12 mouse cellular contexts compared by ENCODE assay signal in the genomic region with DNA sequence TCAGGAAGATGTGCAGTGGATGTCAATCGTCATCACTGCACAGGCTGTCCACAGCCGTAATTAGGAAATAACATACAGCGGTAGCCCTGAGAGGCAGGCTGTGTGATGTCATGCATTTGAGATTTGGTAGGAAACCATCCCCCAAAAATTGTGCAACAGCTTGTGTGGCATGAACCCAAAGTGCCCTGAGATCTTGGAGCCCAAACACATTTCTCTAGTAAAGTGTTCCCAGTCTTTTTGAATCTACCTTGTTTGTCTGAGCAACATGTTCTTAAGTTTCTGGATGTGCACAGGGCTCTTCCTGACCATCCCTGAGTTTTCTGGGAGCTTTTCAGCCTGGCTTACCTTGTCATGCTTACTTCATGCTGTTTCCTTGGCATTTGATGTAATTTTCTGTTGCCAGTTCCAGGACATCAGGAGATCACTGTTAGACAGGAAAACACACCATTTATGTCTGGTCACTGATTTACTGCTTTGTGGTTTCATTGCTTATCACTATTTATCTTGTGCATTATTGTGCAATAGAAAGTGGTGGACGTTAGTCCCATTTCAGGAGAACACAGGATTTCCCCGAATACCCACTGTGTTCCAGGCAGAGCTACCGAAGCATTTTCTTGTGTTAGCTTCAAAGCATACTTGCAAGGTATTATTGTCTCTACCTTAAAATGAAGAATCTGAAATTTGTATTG. TPM values are rescaled to one million over a fixed set of nuclear protein-coding genes. Genes with fewer than 3 reads are reported as not detected.
DNase-seq lines count a peak whose midpoint lies in the region; ATAC-seq lines count a peak whose summit lies in the region.
"Had no signal": no experiment of that assay in that cellular context is flagged by ENCODE, and none has a peak within 500 bp of the region (broad histone marks: within the 10 kb centered on the region; RNA-seq: fewer than 3 reads in every experiment).

No protein-coding gene starts in this region.

- H3K9ac ChIP-seq in midbrain, embryonic 11.5 days (ENCODE audit: low read length), result no peak overlapping the region
- H3K9ac ChIP-seq: hindbrain, embryonic 13.5 days; limb, embryonic 15.5 days had no signal

- no peak; the same call in 1 of the 2 replicates for ATAC-seq in cerebellum, adult (ENCODE audit: insufficient number of reproducible peaks, low FRiP score, low TSS enrichment)
- peak; percentile 72 for ATAC-seq in common myeloid progenitor, adult 5-6 weeks (replicated peaks; ENCODE audit: low read depth, poor library complexity, severe bottlenecking)
- ATAC-seq in midbrain, embryonic 11.5 days (ENCODE audit: low FRiP score), result no peak
- ATAC-seq: Patski had no signal

- no peak overlapping the region for H3K4me3 ChIP-seq in midbrain, embryonic 11.5 days (ENCODE audit: low read depth, low read length)
- no peak overlapping the region for H3K4me3 ChIP-seq in forebrain, embryonic 10.5 days
- H3K4me3 ChIP-seq: hindbrain, embryonic 13.5 days; limb, embryonic 15.5 days had no signal

- WGBS in midbrain, embryonic 11.5 days, result 94% methylated on average over 6 of the region's 6 CpGs
- WGBS in forebrain, embryonic 10.5 days, result 93% methylated on average over 6 of the region's 6 CpGs

- H3K9me3 ChIP-seq in midbrain, embryonic 11.5 days (ENCODE audit: control insufficient read depth, low read length), result no peaks in the 10 kb centered on the region
- H3K9me3 ChIP-seq in forebrain, embryonic 10.5 days, result no peaks in the 10 kb centered on the region
- H3K9me3 ChIP-seq: hindbrain, embryonic 13.5 days; limb, embryonic 15.5 days had no signal

- no peaks in the 10 kb centered on the region for H3K36me3 ChIP-seq in midbrain, embryonic 11.5 days (ENCODE audit: control insufficient read depth, insufficient read depth, low read length)
- H3K36me3 ChIP-seq in forebrain, embryonic 10.5 days (replicated peaks), result no peaks in the 10 kb centered on the region
- H3K36me3 ChIP-seq: hindbrain, embryonic 13.5 days; limb, embryonic 15.5 days had no signal

- DNase-seq in cerebellum, adult 11 months, result peak; percentile 0
- DNase-seq in adrenal gland, adult 18-20 months (ENCODE audit: low spot score in 2 of 2), result peak; percentile 38 to 49
- peak; percentile 45 for DNase-seq in lung, postnatal 10 days
- no peak for DNase-seq in layer of hippocampus, adult 8-10 months (ENCODE audit: low spot score in 2 of 2)
- DNase-seq in midbrain, embryonic 11.5 days (ENCODE audit: low spot score, missing footprints), result no peak
- no peak for DNase-seq in forebrain, embryonic 10.5 days (ENCODE audit: extremely low spot score, low spot score)
- DNase-seq: gastrocnemius, postnatal 25 days had no signal

- H3K27me3 ChIP-seq in midbrain, embryonic 11.5 days (ENCODE audit: control insufficient read depth, insufficient read depth, low read length), result no peaks in the 10 kb centered on the region
- H3K27me3 ChIP-seq in forebrain, embryonic 10.5 days (ENCODE audit: poor library complexity, severe bottlenecking), result no peaks in the 10 kb centered on the region
- H3K27me3 ChIP-seq: hindbrain, embryonic 13.5 days; limb, embryonic 15.5 days had no signal

- no peak overlapping the region for H3K27ac ChIP-seq in midbrain, embryonic 11.5 days (ENCODE audit: low read depth, low read length)
- H3K27ac ChIP-seq in forebrain, embryonic 10.5 days, result no peak overlapping the region
- H3K27ac ChIP-seq: hindbrain, embryonic 13.5 days; limb, embryonic 15.5 days had no signal

- no peak overlapping the region for H3K4me2 ChIP-seq in midbrain, embryonic 11.5 days
- H3K4me2 ChIP-seq: hindbrain, embryonic 13.5 days; limb, embryonic 15.5 days had no signal

- H3K4me1 ChIP-seq in midbrain, embryonic 11.5 days (ENCODE audit: control insufficient read depth, insufficient read depth, low read length), result no peaks in the 10 kb centered on the region; the same call in 1 of the 2 replicates
- H3K4me1 ChIP-seq in forebrain, embryonic 10.5 days, result peaks cover 8% of the 10 kb centered on the region
- H3K4me1 ChIP-seq: hindbrain, embryonic 13.5 days; limb, embryonic 15.5 days had no signal

RNA-seq across cellular contexts. Expression of a gene that starts 32.3 kb away (rescaled TPM):
- total RNA-seq in adrenal gland, adult 18-20 months (2021), result 100 to 1,000 TPM; 141 to 212 TPM
- total RNA-seq in common myeloid progenitor, adult 5-6 weeks (2017), result 1.2 and 4.8 TPM in 2 replicates
- total RNA-seq in layer of hippocampus, adult 8-10 months (2022), result 10 to 100 TPM; 50.7 to 69.1 (median 62.3) TPM
- 22.6 and 22.7 TPM in 2 replicates for polyA plus RNA-seq in midbrain, embryonic 11.5 days (2014; fragmentation: Nextera tagmentation; extraction: Ambion mirVana)
- polyA plus RNA-seq in forebrain, embryonic 10.5 days (2016; fragmentation: Nextera tagmentation; extraction: Ambion mirVana), result 21.3 and 21.5 TPM in 2 replicates

Comparison
In these comparisons a context has a peak if more than half of its experiments do, and no peak if none do; other contexts are left out.
1. DNase-seq: peak in cerebellum, adult 11 months (single experiment), adrenal gland, adult 18-20 months (2 of 2) and lung, postnatal 10 days (single experiment); none in layer of hippocampus, adult 8-10 months (0 of 2), midbrain, embryonic 11.5 days (single experiment) and forebrain, embryonic 10.5 days (single experiment).